19 mouse cellular contexts compared by ENCODE assay signal in genomic region chr19:4151898-4152297, GRCm38 (mm10). TPM values are rescaled to one million over a fixed set of nuclear protein-coding genes. Genes with fewer than 3 reads are reported as not detected.
DNase-seq lines count a peak whose midpoint lies in the region; ATAC-seq and TF ChIP-seq lines count a peak whose summit lies in the region.
"Had no signal": no experiment of that assay in that cellular context is flagged by ENCODE, and none has a peak within 500 bp of the region (broad histone marks: within the 10 kb centered on the region; RNA-seq: fewer than 3 reads in every experiment).

No protein-coding gene starts in this region.

- peaks cover 57% of the 10 kb centered on the region for H3K4me1 ChIP-seq in heart, embryonic 12.5 days (replicated peaks)
- peaks cover 95% of the 10 kb centered on the region for H3K4me1 ChIP-seq in E14TG2a.4 (replicated peaks; ENCODE audit: low read depth, low read length)
- H3K4me1 ChIP-seq in lung, postnatal 0 days (ENCODE audit: insufficient read depth, low read depth, low read length): peaks cover 12% of the 10 kb centered on the region; the same call in 1 of the 2 replicates

- WGBS in heart, embryonic 12.5 days: 85% methylated on average over 5 of the region's 5 CpGs
- 86% methylated on average over 5 of the region's 5 CpGs for WGBS in lung, postnatal 0 days

- intact Hi-C loops in heart, postnatal 36 days (cut with DNase I): no loop called here

- H3K4me3 ChIP-seq in heart, embryonic 12.5 days: no peak overlapping the region
- peak overlapping the region; percentile 39; the same call in 1 of the 2 replicates for H3K4me3 ChIP-seq in E14TG2a.4 (replicated peaks; ENCODE audit: low read length)
- no peak overlapping the region for H3K4me3 ChIP-seq in lung, postnatal 0 days (ENCODE audit: low read depth, low read length)
- H3K4me3 ChIP-seq: embryonic facial prominence, embryonic 12.5 days; forebrain, embryonic 15.5 days; hindbrain, embryonic 15.5 days had no signal

- H3K36me3 ChIP-seq in heart, embryonic 12.5 days: peaks cover 56% of the 10 kb centered on the region
- H3K36me3 ChIP-seq in E14TG2a.4 (ENCODE audit: insufficient read depth, low read length): peaks cover 62% of the 10 kb centered on the region
- H3K36me3 ChIP-seq in lung, postnatal 0 days (ENCODE audit: insufficient read depth, low read length): peaks cover 9% of the 10 kb centered on the region; the same call in 1 of the 2 replicates

- no peak for ATAC-seq in heart, embryonic 12.5 days (ENCODE audit: insufficient number of reproducible peaks, low FRiP score)
- ATAC-seq in lung, postnatal 0 days: no peak
- ATAC-seq: forebrain, embryonic 15.5 days; intestine, embryonic 16.5 days had no signal

- H3K27me3 ChIP-seq in heart, embryonic 12.5 days (replicated peaks): no peaks in the 10 kb centered on the region
- no peaks in the 10 kb centered on the region for H3K27me3 ChIP-seq in E14TG2a.4 (ENCODE audit: insufficient read depth, low read length)
- no peaks in the 10 kb centered on the region for H3K27me3 ChIP-seq in lung, postnatal 0 days (replicated peaks; ENCODE audit: insufficient read depth, low read length)
- H3K27me3 ChIP-seq: embryonic facial prominence, embryonic 12.5 days; forebrain, embryonic 15.5 days; hindbrain, embryonic 15.5 days had no signal

- H3K9ac ChIP-seq in heart, embryonic 12.5 days: no peak overlapping the region
- no peak overlapping the region for H3K9ac ChIP-seq in lung, postnatal 0 days (replicated peaks; ENCODE audit: low read depth)
- H3K9ac ChIP-seq: embryonic facial prominence, embryonic 12.5 days; forebrain, embryonic 15.5 days; hindbrain, embryonic 15.5 days had no signal

- H3K27ac ChIP-seq in heart, embryonic 12.5 days (ENCODE audit: poor library complexity, severe bottlenecking): peak overlapping the region; percentile 4; the same call in 1 of the 2 replicates
- H3K27ac ChIP-seq in lung, postnatal 0 days (ENCODE audit: low read length): no peak overlapping the region
- H3K27ac ChIP-seq: embryonic facial prominence, embryonic 12.5 days; forebrain, embryonic 15.5 days; hindbrain, embryonic 15.5 days had no signal

- TF ChIP-seq CTCF in E14TG2a.4 (conservative IDR thresholded peaks at IDR 0.05; ENCODE audit: low read length): no peak
- TF ChIP-seq CTCF in lung, postnatal 0 days (IDR thresholded peaks at IDR 0.05): no peak

- H3K4me2 ChIP-seq in heart, embryonic 12.5 days: no peak overlapping the region
- no peak overlapping the region for H3K4me2 ChIP-seq in lung, postnatal 0 days (replicated peaks; ENCODE audit: low read depth, low read length)
- H3K4me2 ChIP-seq: embryonic facial prominence, embryonic 12.5 days; forebrain, embryonic 15.5 days; hindbrain, embryonic 15.5 days had no signal

- no peaks in the 10 kb centered on the region for H3K9me3 ChIP-seq in heart, embryonic 12.5 days (replicated peaks)
- no peaks in the 10 kb centered on the region for H3K9me3 ChIP-seq in E14TG2a.4 (ENCODE audit: low read length)
- no peaks in the 10 kb centered on the region for H3K9me3 ChIP-seq in lung, postnatal 0 days (ENCODE audit: low read length)
- H3K9me3 ChIP-seq: embryonic facial prominence, embryonic 12.5 days; forebrain, embryonic 15.5 days; hindbrain, embryonic 15.5 days had no signal

- no peak for TF ChIP-seq EP300 in lung, postnatal 0 days (IDR thresholded peaks at IDR 0.05)

- peak; percentile 54 for DNase-seq in adrenal gland, postnatal 25 days
- no peak for DNase-seq in adrenal gland, adult 8-10 months
- DNase-seq in heart, postnatal 36 days: no peak
- peak; percentile 29 for DNase-seq in ZHBTc4 (ENCODE audit: low read depth, low spot score)
- DNase-seq in lung, postnatal 0 days (ENCODE audit: low spot score): no peak
- DNase-seq: gastrocnemius, postnatal 36 days; kidney, adult 2 months had no signal

RNA-seq across cellular contexts. Expression of gene Ptprcap, which starts 1.5 kb away (rescaled TPM):
- total RNA-seq in adrenal gland, postnatal 25 days (2021): 3.9 and 6.0 TPM in 2 replicates
- 1 to 10 TPM; 2.2 to 4.4 (median 3.4) TPM for total RNA-seq in adrenal gland, adult 8-10 months (2022)
- 0.73 and 1.1 TPM in 2 replicates for polyA plus RNA-seq in heart, embryonic 12.5 days (2016; fragmentation: Nextera tagmentation; extraction: Ambion mirVana)
- 1 to 10 TPM; 1.1 to 1.3 TPM for total RNA-seq in heart, postnatal 36 days (2021)
- polyA plus RNA-seq in lung, postnatal 0 days (2015; fragmentation: Nextera tagmentation; extraction: Ambion mirVana): 3.4 and 3.7 TPM in 2 replicates

RNA-seq across cellular contexts. Expression of gene Coro1b, which starts 3.5 kb away (rescaled TPM):
- total RNA-seq in adrenal gland, postnatal 25 days (2021): 179 and 226 TPM in 2 replicates
- total RNA-seq in adrenal gland, adult 8-10 months (2022): 100 to 1,000 TPM; 174 to 210 (median 184) TPM
- 115 and 122 TPM in 2 replicates for polyA plus RNA-seq in heart, embryonic 12.5 days (2016; fragmentation: Nextera tagmentation; extraction: Ambion mirVana)
- total RNA-seq in heart, postnatal 36 days (2021): 10 to 100 TPM; 52.4 to 55.6 TPM
- 183 and 192 TPM in 2 replicates for polyA plus RNA-seq in lung, postnatal 0 days (2015; fragmentation: Nextera tagmentation; extraction: Ambion mirVana)

RNA-seq across cellular contexts. Expression of gene Cabp4, which starts 8.1 kb away (rescaled TPM):
- total RNA-seq in adrenal gland, postnatal 25 days (2021): 0.94 and 1.3 TPM in 2 replicates
- under 1 TPM; 0.23 to 0.59 (median 0.39) TPM for total RNA-seq in adrenal gland, adult 8-10 months (2022)
- polyA plus RNA-seq in heart, embryonic 12.5 days (2016; fragmentation: Nextera tagmentation; extraction: Ambion mirVana): 0.13 TPM in 1 of 2 replicates, not detected in the other
- under 1 TPM in 1 of 2 experiments, not detected in 1; 0.19 TPM for total RNA-seq in heart, postnatal 36 days (2021)
- 0.08 and 0.10 TPM in 2 replicates for polyA plus RNA-seq in lung, postnatal 0 days (2015; fragmentation: Nextera tagmentation; extraction: Ambion mirVana)
- total RNA-seq: gastrocnemius, adult 8-10 months; gastrocnemius, postnatal 36 days had no signal
- polyA plus RNA-seq: embryonic facial prominence, embryonic 12.5 days; forebrain, embryonic 11.5 days; heart, embryonic 16.5 days; hindbrain, embryonic 11.5 days had no signal

RNA-seq across cellular contexts. Expression of gene Rps6kb2, which starts 11.3 kb away (rescaled TPM):
- total RNA-seq in adrenal gland, postnatal 25 days (2021): 48.8 and 52.6 TPM in 2 replicates
- total RNA-seq in adrenal gland, adult 8-10 months (2022): 10 to 100 TPM; 29.2 to 53.0 (median 46.7) TPM
- 52.9 and 55.7 TPM in 2 replicates for polyA plus RNA-seq in heart, embryonic 12.5 days (2016; fragmentation: Nextera tagmentation; extraction: Ambion mirVana)
- 10 to 100 TPM; 16.4 to 18.8 TPM for total RNA-seq in heart, postnatal 36 days (2021)
- 28.4 and 35.1 TPM in 2 replicates for polyA plus RNA-seq in lung, postnatal 0 days (2015; fragmentation: Nextera tagmentation; extraction: Ambion mirVana)

RNA-seq across cellular contexts. Expression of gene Gpr152, which starts 12.3 kb away (rescaled TPM):
- 0.12 TPM in 1 of 2 replicates, not detected in the other for total RNA-seq in adrenal gland, postnatal 25 days (2021)
- under 1 TPM in 2 of 4 experiments, not detected in 2; 0.06 to 0.08 TPM for total RNA-seq in adrenal gland, adult 8-10 months (2022)
- polyA plus RNA-seq in heart, embryonic 12.5 days (2016; fragmentation: Nextera tagmentation; extraction: Ambion mirVana): not detected in 2 replicates
- not detected for total RNA-seq in heart, postnatal 36 days (2021)
- polyA plus RNA-seq in lung, postnatal 0 days (2015; fragmentation: Nextera tagmentation; extraction: Ambion mirVana): not detected in 2 replicates
- total RNA-seq: gastrocnemius, adult 8-10 months; gastrocnemius, postnatal 36 days; heart, postnatal 25 days; MEL had no signal
- polyA plus RNA-seq: embryonic facial prominence, embryonic 12.5 days; forebrain, embryonic 11.5 days; forebrain, embryonic 15.5 days; heart, embryonic 16.5 days; hindbrain, embryonic 11.5 days had no signal

Comparison
In these comparisons a context has a peak if more than half of its experiments do, and no peak if none do; other contexts are left out.
1. DNase-seq: peak in adrenal gland, postnatal 25 days (single experiment) and ZHBTc4 (single experiment); none in adrenal gland, adult 8-10 months (single experiment), heart, postnatal 36 days (0 of 2) and lung, postnatal 0 days (single experiment).